In genomic region chr4:133928576-133929277, GRCm38 (mm10) we compare ENCODE assay signal across 9 mouse cellular contexts. TPM values are rescaled to one million over a fixed set of nuclear protein-coding genes. Genes with fewer than 3 reads are reported as not detected.
DNase-seq lines count a peak whose midpoint lies in the region; ATAC-seq lines count a peak whose summit lies in the region.
"Had no signal": no experiment of that assay in that cellular context is flagged by ENCODE, and none has a peak within 500 bp of the region (broad histone marks: within the 10 kb centered on the region; RNA-seq: fewer than 3 reads in every experiment).

No protein-coding gene starts in this region.

- H3K4me3 ChIP-seq in heart, embryonic 12.5 days, result no peak overlapping the region
- no peak overlapping the region for H3K4me3 ChIP-seq in limb, embryonic 10.5 days

- 45% methylated on average over 15 of the region's 15 CpGs for WGBS in heart, embryonic 12.5 days
- 46% methylated on average over 15 of the region's 15 CpGs for WGBS in limb, embryonic 10.5 days

- peak overlapping the region; percentile 5; the same call in 1 of the 2 replicates for H3K4me2 ChIP-seq in heart, embryonic 12.5 days

- ATAC-seq in heart, embryonic 12.5 days (ENCODE audit: insufficient number of reproducible peaks, low FRiP score), result peak; percentile 71
- ATAC-seq in monocyte, adult 5-6 weeks (replicated peaks; ENCODE audit: insufficient number of reproducible peaks, low FRiP score, low TSS enrichment, poor library complexity, severe bottlenecking), result peak; percentile 42; the same call in 1 of the 2 replicates

- H3K27ac ChIP-seq in heart, embryonic 12.5 days (ENCODE audit: poor library complexity, severe bottlenecking), result peak overlapping the region; percentile 61
- H3K27ac ChIP-seq in limb, embryonic 10.5 days, result peak overlapping the region; percentile 72

- intact Hi-C loops in heart, postnatal 14 days (cut with DNase I), result no loop called here

- no peak for DNase-seq in heart, postnatal 14 days
- DNase-seq in embryo, embryonic 10.5 days (ENCODE audit: low spot score), result peak; percentile 67
- peak; percentile 49 for DNase-seq in limb, embryonic 10.5 days (ENCODE audit: low spot score)
- no peak for DNase-seq in spleen, postnatal 4 days (ENCODE audit: low spot score in 2 of 2)
- DNase-seq in ovary, postnatal 36 days (ENCODE audit: low spot score), result no peak
- no peak for DNase-seq in adrenal gland, adult 18-20 months (ENCODE audit: low spot score in 2 of 2)
- DNase-seq: cerebellum, postnatal 25 days had no signal

- no peaks in the 10 kb centered on the region for H3K36me3 ChIP-seq in heart, embryonic 12.5 days
- H3K36me3 ChIP-seq in limb, embryonic 10.5 days, result no peaks in the 10 kb centered on the region

- H3K9me3 ChIP-seq in heart, embryonic 12.5 days (replicated peaks), result no peaks in the 10 kb centered on the region
- H3K9me3 ChIP-seq in limb, embryonic 10.5 days (replicated peaks), result no peaks in the 10 kb centered on the region

- H3K27me3 ChIP-seq in heart, embryonic 12.5 days (replicated peaks), result no peaks in the 10 kb centered on the region
- H3K27me3 ChIP-seq in limb, embryonic 10.5 days (ENCODE audit: low read depth, poor library complexity, severe bottlenecking), result no peaks in the 10 kb centered on the region

- H3K4me1 ChIP-seq in heart, embryonic 12.5 days (replicated peaks), result peaks cover 10% of the 10 kb centered on the region
- peaks cover 12% of the 10 kb centered on the region for H3K4me1 ChIP-seq in limb, embryonic 10.5 days

- H3K9ac ChIP-seq in heart, embryonic 12.5 days, result no peak overlapping the region

RNA-seq across cellular contexts. Expression of gene Hmgn2, which starts 39.7 kb away (rescaled TPM):
- polyA plus RNA-seq in heart, embryonic 12.5 days (2016; fragmentation: Nextera tagmentation; extraction: Ambion mirVana), result 1,861 and 1,891 TPM in 2 replicates
- total RNA-seq in heart, postnatal 14 days (2021), result 100 to 1,000 TPM; 129 to 151 TPM
- polyA plus RNA-seq in limb, embryonic 10.5 days (2016; fragmentation: Nextera tagmentation; extraction: Ambion mirVana), result 2,670 and 2,950 TPM in 2 replicates
- total RNA-seq in monocyte, adult 5-6 weeks (2017), result 118 to 170 TPM (median 138 TPM) in 3 replicates
- total RNA-seq in adrenal gland, adult 18-20 months (2021), result 100 to 1,000 TPM in 1 of 2 experiments, 10 to 100 TPM in 1; 79.3 to 181 TPM

RNA-seq across cellular contexts. Expression of gene Rps6ka1, which starts 41.1 kb away (rescaled TPM):
- polyA plus RNA-seq in heart, embryonic 12.5 days (2016; fragmentation: Nextera tagmentation; extraction: Ambion mirVana), result 21.7 and 23.5 TPM in 2 replicates
- 1 to 10 TPM; 7.4 to 9.3 TPM for total RNA-seq in heart, postnatal 14 days (2021)
- 52.1 and 53.3 TPM in 2 replicates for polyA plus RNA-seq in limb, embryonic 10.5 days (2016; fragmentation: Nextera tagmentation; extraction: Ambion mirVana)
- 122 to 151 TPM (median 138 TPM) in 3 replicates for total RNA-seq in monocyte, adult 5-6 weeks (2017)
- 10 to 100 TPM; 11.1 to 17.2 TPM for total RNA-seq in adrenal gland, adult 18-20 months (2021)

Comparison
In these comparisons a context has a peak if more than half of its experiments do, and no peak if none do; other contexts are left out.
1. DNase-seq: peak in embryo, embryonic 10.5 days (single experiment) and limb, embryonic 10.5 days (single experiment); none in heart, postnatal 14 days (0 of 2), spleen, postnatal 4 days (0 of 2), ovary, postnatal 36 days (single experiment) and adrenal gland, adult 18-20 months (0 of 2).